Mouse (Mus musculus): Measurements from ENCODE around the gene Fam169b. TPM values are rescaled to one million over a fixed set of nuclear protein-coding genes. Genes with fewer than 3 reads are reported as not detected.

Fam169b gene
- polyA plus RNA-seq, 1 experiment from 2014 or later = 0.18 TPM

DNA sequence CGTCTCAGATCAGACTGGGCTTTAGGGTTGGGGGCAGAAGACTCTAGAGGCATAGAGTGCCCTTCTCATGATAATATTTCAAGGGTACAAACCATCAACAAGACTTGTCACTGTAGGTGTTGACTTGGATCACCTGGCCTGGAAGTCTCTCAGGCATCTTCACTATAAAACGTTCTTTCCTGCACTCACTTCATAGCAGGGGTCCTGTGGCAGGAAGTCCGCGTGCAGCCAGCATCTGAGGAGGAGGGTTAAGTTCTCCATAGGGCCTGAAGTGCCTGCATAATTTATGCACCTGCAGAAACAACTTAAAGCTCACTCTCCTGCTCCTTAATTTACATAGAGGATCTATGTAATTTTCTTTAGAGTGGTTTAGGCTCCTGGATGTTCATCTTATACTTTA, 28.0 kb upstream of the Fam169b start:
- Histone ChIP-seq H3K27me3 (replicated peaks; ENCODE audit: control insufficient read depth, insufficient read depth, low read length) (no peaks in the 10 kb centered on the region), H3K36me3 (ENCODE audit: control insufficient read depth, insufficient read depth) (no peaks in the 10 kb centered on the region), H3K4me2 (replicated peaks; ENCODE audit: low read depth) (no peak overlapping the region), H3K27ac (ENCODE audit: low read depth, low read length) (no peak overlapping the region), H3K9ac (ENCODE audit: low read depth, low read length) (no peak overlapping the region), H3K9me3 (ENCODE audit: control insufficient read depth) (no peaks in the 10 kb centered on the region), H3K4me1 (replicated peaks; ENCODE audit: control insufficient read depth, insufficient read depth, low read length) (no peaks in the 10 kb centered on the region), H3K4me3 (ENCODE audit: low read depth, low read length) (no peak overlapping the region)
- WGBS = 54% methylated on average over 4 of the region's 4 CpGs
- no peak for ATAC-seq
- no peak for TF ChIP-seq CTCF (IDR thresholded peaks at IDR 0.05; ENCODE audit: low read depth)

DNA sequence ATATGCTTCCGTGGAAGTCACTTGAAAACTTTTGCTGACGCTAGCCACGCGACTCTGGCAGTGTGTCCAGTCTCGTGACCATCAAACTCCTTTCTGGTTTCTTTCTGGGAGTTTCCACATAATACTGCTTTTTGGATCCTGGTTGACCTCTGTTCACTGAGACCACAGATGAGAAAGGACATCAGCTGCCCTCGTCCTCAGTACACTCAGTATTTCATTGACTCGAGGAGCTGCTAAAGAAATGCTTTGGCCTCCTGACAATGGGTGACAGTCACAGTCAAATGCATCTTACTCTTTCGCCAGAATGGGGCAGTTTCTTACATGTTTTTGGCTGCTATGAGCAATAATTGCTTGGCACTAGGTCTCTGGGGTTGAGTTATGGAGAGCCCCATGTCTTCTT, 27.4 kb upstream of the Fam169b start:
- no peak overlapping the region for H3K9ac ChIP-seq (ENCODE audit: low read depth, low read length)
- no peak for TF ChIP-seq CTCF (IDR thresholded peaks at IDR 0.05; ENCODE audit: low read depth)
- H3K27ac ChIP-seq (ENCODE audit: low read depth, low read length) = no peak overlapping the region
- WGBS = 76% methylated on average over 8 of the region's 8 CpGs
- no peak for ATAC-seq
- H3K9me3 ChIP-seq (ENCODE audit: control insufficient read depth) = no peaks in the 10 kb centered on the region
- H3K27me3 ChIP-seq (replicated peaks; ENCODE audit: control insufficient read depth, insufficient read depth, low read length) = no peaks in the 10 kb centered on the region
- no peak overlapping the region for H3K4me3 ChIP-seq (ENCODE audit: low read depth, low read length)
- H3K4me2 ChIP-seq (replicated peaks; ENCODE audit: low read depth) = no peak overlapping the region
- H3K4me1 ChIP-seq (replicated peaks; ENCODE audit: control insufficient read depth, insufficient read depth, low read length) = no peaks in the 10 kb centered on the region
- H3K36me3 ChIP-seq (ENCODE audit: control insufficient read depth, insufficient read depth) = no peaks in the 10 kb centered on the region

DNA sequence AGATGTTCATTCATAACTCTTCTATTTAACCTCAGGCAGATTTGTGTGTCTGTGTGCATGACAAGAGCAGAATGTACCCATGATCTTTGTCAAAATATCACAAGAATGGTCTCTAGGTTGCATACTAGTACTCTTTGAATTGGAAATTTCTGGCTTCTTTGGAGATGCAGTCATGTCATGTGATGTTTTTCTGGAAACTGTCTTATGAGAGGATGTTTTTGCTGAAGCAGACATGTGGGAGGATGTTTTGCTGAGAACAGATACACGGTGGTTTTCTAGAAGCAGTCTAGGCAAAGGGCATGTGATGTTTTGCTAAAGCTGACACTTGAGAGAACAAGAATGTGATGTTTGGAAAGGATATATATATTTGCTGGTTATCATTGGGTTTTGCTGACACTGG, 23.2 kb upstream of the Fam169b start:
- no peak for ATAC-seq
- Histone ChIP-seq H3K4me3 (ENCODE audit: low read depth, low read length) (no peak overlapping the region), H3K27ac (ENCODE audit: low read depth, low read length) (no peak overlapping the region), H3K27me3 (replicated peaks; ENCODE audit: control insufficient read depth, insufficient read depth, low read length) (no peaks in the 10 kb centered on the region), H3K9ac (ENCODE audit: low read depth, low read length) (no peak overlapping the region), H3K4me1 (replicated peaks; ENCODE audit: control insufficient read depth, insufficient read depth, low read length) (no peaks in the 10 kb centered on the region), H3K9me3 (ENCODE audit: control insufficient read depth) (no peaks in the 10 kb centered on the region), H3K36me3 (ENCODE audit: control insufficient read depth, insufficient read depth) (no peaks in the 10 kb centered on the region), H3K4me2 (replicated peaks; ENCODE audit: low read depth) (no peak overlapping the region)
- no peak for TF ChIP-seq CTCF (IDR thresholded peaks at IDR 0.05; ENCODE audit: low read depth)
- 61% methylated on average over 1 of the region's 1 CpGs for WGBS

DNA sequence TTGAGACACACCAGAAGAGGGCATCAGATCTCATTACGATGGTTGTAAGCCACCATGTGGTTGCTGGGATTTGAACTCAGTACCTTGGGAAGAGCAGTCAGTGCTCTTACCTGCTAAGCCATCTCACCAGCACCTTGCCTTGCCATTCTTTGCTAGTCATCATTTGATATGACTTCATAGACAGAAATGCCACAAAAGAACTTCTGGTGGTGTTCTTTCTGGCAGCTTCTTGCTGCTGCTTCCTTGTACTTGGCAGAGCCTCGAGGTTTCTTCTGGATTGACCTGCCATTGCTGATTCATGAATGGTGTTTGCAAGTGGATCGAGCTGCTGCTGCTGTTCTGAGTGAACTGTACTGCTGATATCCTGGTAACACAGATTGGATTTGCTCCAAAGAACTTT, 22.7 kb upstream of the Fam169b start:
- no peaks in the 10 kb centered on the region for H3K27me3 ChIP-seq (replicated peaks; ENCODE audit: control insufficient read depth, insufficient read depth, low read length)
- no peak overlapping the region for H3K27ac ChIP-seq (ENCODE audit: low read depth, low read length)
- no peaks in the 10 kb centered on the region for H3K9me3 ChIP-seq (ENCODE audit: control insufficient read depth)
- no peaks in the 10 kb centered on the region for H3K4me1 ChIP-seq (replicated peaks; ENCODE audit: control insufficient read depth, insufficient read depth, low read length)
- H3K36me3 ChIP-seq (ENCODE audit: control insufficient read depth, insufficient read depth) = no peaks in the 10 kb centered on the region
- H3K4me3 ChIP-seq (ENCODE audit: low read depth, low read length) = no peak overlapping the region
- H3K9ac ChIP-seq (ENCODE audit: low read depth, low read length) = no peak overlapping the region
- 75% methylated on average over 3 of the region's 3 CpGs for WGBS
- no peak overlapping the region for H3K4me2 ChIP-seq (replicated peaks; ENCODE audit: low read depth)
- TF ChIP-seq CTCF (IDR thresholded peaks at IDR 0.05; ENCODE audit: low read depth) = no peak
- no peak for ATAC-seq

DNA sequence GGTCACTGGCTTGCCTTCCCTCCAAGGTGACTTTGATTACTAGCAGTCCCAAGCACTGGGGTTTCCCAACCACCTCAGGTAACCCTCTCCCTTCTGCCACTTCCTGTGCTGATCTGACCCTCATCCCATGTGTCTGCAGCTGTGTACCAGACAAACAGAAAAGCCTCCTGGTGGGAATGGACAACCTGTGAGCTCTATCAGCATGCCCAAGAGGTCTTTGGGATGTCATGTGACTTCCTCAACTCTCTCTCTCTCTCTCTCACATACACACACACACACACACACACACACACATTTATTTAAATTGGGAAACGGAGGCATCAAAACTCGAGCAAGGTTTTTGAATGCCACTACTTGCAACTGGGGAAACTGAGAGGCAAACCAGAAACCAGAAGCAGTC, 15.9 kb upstream of the Fam169b start:
- no peaks in the 10 kb centered on the region for H3K36me3 ChIP-seq (ENCODE audit: control insufficient read depth, insufficient read depth)
- no peaks in the 10 kb centered on the region for H3K4me1 ChIP-seq (replicated peaks; ENCODE audit: control insufficient read depth, insufficient read depth, low read length)
- WGBS = 55% methylated on average over 2 of the region's 2 CpGs
- H3K4me3 ChIP-seq (ENCODE audit: low read depth, low read length) = no peak overlapping the region
- ATAC-seq = no peak
- no peak overlapping the region for H3K9ac ChIP-seq (ENCODE audit: low read depth, low read length)
- no peaks in the 10 kb centered on the region for H3K9me3 ChIP-seq (ENCODE audit: control insufficient read depth)
- no peak overlapping the region for H3K4me2 ChIP-seq (replicated peaks; ENCODE audit: low read depth)
- no peak overlapping the region for H3K27ac ChIP-seq (ENCODE audit: low read depth, low read length)
- TF ChIP-seq CTCF (IDR thresholded peaks at IDR 0.05; ENCODE audit: low read depth) = no peak
- no peaks in the 10 kb centered on the region for H3K27me3 ChIP-seq (replicated peaks; ENCODE audit: control insufficient read depth, insufficient read depth, low read length)

DNA sequence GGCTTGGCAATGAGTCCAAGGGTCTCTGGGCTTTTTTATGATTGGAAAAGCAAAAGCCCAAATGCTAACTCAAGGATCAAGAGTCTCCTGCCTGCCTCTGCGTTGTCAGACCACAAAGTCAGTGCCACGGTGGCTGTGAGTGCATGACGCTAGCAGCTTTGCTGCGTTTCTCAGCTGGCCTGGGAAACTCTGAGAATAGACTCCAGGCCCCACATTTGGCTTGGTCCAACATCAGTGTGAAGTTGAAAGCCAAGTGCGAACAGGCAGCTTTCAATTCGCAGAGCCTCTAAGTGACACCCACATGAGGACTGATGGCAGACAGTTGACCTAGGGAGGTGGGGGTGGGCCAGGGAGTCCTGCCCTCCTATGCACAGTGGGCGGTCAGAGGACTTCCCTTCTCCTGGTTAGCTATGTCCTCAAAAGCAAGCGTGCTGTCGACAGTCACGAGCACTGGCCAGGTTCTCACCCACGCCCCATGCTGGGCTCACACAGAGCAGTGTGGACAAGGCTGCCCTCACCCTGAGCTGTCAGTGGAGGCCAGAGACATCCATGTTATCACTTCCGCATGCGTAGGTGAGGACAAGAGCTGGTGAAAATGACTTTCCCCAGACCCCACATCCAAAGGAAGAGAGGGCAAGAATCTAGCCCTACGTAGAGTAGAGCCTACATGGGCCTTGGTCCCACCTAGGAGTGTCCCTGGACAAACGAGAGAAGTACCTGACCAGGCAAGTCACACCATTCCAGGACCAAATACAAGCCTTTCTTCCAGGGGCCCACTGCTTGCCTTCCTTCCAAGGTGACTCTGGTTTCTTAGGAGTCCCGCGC, 15.1 kb upstream of the Fam169b start:
- Histone ChIP-seq H3K9me3 (ENCODE audit: control insufficient read depth) (no peaks in the 10 kb centered on the region), H3K36me3 (ENCODE audit: control insufficient read depth, insufficient read depth) (no peaks in the 10 kb centered on the region), H3K27ac (ENCODE audit: low read depth, low read length) (no peak overlapping the region), H3K4me3 (ENCODE audit: low read depth, low read length) (no peak overlapping the region), H3K27me3 (replicated peaks; ENCODE audit: control insufficient read depth, insufficient read depth, low read length) (peaks cover under 1% of the 10 kb centered on the region; the same call in 1 of the 2 replicates), H3K4me2 (replicated peaks; ENCODE audit: low read depth) (no peak overlapping the region), H3K4me1 (replicated peaks; ENCODE audit: control insufficient read depth, insufficient read depth, low read length) (no peaks in the 10 kb centered on the region), H3K9ac (ENCODE audit: low read depth, low read length) (no peak overlapping the region)
- no peak for TF ChIP-seq CTCF (IDR thresholded peaks at IDR 0.05; ENCODE audit: low read depth)
- 82% methylated on average over 17 of the region's 17 CpGs for WGBS
- ATAC-seq = no peak
